Mouse (Mus musculus) heart, postnatal 0 days (tissue): ENCODE results near the gene Spib.

Experiments
- CTCF ChIP-seq: IDR thresholded peaks from 2 replicates; pipeline ENCODE4 v1.5.1; 2016; ENCODE audit warnings: antibody characterized with exemption, control low read depth, low read depth
- EP300 ChIP-seq: IDR thresholded peaks from 2 replicates; pipeline ENCODE4 v1.6.1; 2016; ENCODE audit warnings: antibody characterized with exemption, low read depth

GRCm38 (mm10) chr7:44498922-44499321 is 32.9 kb downstream of the Spib start:
- no peak for TF ChIP-seq CTCF
- TF ChIP-seq EP300 = no peak
